Mouse (Mus musculus): ENCODE data around the gene Fam136a.

- TF ChIP-seq CTCF (IDR thresholded peaks at IDR 0.05; ENCODE audit: low read depth) (no peak), EP300 (IDR thresholded peaks at IDR 0.05; ENCODE audit: low read depth) (no peak)
These were observed 17.9 kb downstream of the Fam136a start for GRCm38 (mm10) chr6:86383370-86383769.

Measured in liver, postnatal 0 days (tissue).